Mouse (Mus musculus) T-helper 1 cell (primary cell): ENCODE data around the gene Ppil1.

Experiments used
- in situ Hi-C: fragments of 300-600 bp; cut with MboI, MseI; formaldehyde crosslinking; loops from one replicate; pipeline ENCODE4 v1.15.1; 2025; ENCODE audit warnings: high pct_unique_total_duplicates

The Ppil1 gene

DNA sequence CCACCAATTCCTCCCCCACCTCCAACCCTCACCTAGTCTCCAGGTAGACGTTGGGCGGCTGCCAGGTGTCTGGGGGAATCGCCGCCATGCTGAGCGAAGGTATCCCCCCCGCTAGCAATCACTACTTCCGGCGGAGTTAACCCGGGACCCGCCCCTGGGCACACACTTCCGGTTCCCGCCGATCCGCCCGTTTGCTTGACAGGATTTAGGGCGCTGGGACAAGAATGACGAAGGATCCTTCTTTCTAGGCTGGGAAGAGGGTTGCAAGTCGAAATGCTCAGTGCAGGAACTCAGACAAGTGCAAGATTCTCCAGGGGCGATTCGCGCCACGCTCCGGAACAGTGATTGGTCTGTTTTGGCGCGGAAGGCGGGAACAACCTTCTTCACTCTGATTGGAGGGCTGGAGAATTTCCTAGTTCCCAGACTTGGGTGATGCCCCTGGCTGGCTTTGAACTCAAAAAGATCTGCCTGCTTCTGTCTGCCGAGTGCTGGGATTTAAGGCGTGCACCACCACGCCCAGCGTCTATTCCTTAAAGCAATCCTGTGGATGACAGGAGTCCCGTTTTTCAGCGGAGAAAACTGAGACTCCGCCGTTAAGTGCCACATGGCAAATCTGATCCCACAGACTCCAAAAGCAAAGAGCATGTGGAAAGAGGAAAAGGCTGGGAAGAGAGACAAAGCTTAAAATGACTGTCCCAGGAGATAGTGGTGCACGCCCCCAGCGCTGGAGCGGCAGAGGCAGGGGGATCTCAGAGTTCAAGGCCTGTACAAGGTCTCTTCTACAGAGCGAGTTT lies at the start of gene Ppil1:
Gene Ppil1 (minus strand): TSS at position 347 of the 794 bp plus-strand sequence.
- in situ Hi-C loops = no loop called here

DNA sequence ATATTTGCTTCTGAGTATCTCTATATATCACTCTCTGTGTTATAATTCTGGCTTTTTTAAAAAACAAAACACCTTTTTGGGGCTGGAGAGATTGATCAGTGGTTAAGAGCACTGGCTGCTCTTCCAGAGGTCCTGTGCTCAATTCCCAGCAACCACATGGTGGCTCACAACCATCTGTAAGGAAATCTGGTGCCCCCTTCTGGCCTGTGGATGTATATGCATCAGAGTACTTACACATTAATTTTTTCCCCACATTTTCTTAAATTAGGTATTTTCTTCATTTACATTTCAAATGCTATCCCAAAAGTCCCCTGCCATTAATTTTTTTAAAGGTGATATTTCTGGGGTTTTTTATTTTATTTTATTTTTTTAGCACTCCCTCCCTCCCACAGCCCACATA lies 49.3 kb upstream of the Ppil1 start:
- in situ Hi-C loops = loop anchor here (5.0 kb wide), 1 partner anchor 709 kb away; no protein-coding TSS in a partner anchor

DNA sequence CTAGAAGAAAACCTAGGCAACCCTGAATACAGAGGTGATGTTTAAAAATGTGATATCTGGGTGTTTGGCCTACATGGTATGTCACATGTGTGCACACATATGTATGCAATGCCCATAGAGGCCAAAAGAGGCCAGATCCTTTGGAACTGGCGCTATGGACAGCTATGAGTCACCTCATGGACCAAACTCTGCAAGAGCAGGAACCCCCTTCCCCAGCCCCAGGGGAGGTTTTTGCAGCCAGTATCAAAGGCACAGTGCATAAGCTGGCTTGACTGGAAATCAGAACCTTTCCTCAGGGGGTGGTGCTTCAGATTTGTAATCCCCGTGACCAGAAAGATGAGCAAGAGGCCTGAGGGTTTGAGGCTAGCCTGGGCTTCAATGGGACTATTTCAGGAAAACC lies 48.1 kb upstream of the Ppil1 start:
- in situ Hi-C loops = loop anchor here (5.0 kb wide), 1 partner anchor 710 kb away; no protein-coding TSS in a partner anchor

DNA sequence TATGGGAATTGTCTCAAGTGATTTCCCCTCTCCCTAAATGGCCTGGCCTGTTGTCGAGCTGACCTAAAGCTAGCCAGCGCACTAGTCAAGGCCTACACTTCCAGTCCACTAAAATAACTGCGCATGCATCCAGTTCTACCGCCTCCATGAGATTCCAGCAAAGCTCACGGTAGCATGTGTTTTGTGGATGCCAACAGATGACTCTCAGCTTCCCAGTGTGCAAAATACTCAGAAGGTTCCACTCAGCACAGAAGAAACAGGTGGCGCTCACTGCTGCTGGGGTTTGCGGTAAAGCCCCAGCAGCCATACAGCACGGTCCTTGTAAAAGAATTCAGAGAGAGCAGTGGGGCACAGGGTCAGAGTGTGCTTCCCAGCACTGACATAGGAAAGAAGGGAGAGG lies 47.6 kb upstream of the Ppil1 start:
- in situ Hi-C loops = loop anchor here (5.0 kb wide), 1 partner anchor 711 kb away; no protein-coding TSS in a partner anchor

DNA sequence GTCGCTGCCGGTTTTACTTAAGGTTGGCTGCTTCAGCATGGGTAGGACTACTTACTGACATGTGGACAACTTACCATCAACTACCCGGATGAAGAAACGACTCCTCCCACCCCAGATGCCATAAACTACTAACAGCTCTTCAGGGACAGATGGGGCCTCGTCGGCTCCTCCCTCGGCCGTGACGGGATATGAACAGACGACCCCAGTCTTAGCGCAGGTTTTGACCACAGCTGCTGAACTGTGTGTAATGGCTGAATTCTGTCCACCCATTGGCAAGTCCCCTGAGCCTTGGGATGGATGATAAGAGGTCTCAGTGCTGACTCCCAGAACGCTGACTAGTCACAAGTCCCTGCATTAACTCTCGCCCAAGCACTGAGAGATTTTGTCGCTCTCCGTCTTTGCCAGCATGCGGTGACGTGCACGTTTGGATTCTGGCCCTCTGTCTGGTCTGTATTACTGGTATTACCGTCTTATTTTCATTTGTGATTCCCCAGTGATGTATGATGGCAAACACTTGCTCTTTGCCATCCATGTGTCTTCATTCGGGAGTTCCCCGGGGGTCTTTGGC lies 46.2 kb upstream of the Ppil1 start:
- in situ Hi-C loops = loop anchor here (5.0 kb wide), 1 partner anchor 712 kb away; no protein-coding TSS in a partner anchor

DNA sequence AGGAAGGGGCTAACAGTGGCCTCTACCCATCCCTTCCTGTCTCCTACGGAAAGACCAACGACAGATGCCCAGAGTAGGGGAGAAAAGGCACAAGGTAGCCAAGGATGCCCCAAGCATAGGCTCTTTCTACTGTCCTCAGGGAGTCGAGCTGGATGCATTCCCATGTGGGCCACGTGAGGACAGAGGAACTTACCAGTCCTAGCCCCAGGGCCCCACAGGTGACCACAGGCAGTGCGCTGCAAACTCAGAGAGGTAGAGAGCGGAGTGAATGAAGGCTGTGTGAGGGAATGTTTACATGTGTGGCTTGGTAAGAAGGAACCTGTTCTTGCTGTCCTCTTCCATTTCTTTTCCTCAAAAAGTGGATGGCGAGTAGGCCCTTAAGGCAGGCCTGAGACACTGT lies 41.9 kb upstream of the Ppil1 start:
- in situ Hi-C loops = no loop called here

DNA sequence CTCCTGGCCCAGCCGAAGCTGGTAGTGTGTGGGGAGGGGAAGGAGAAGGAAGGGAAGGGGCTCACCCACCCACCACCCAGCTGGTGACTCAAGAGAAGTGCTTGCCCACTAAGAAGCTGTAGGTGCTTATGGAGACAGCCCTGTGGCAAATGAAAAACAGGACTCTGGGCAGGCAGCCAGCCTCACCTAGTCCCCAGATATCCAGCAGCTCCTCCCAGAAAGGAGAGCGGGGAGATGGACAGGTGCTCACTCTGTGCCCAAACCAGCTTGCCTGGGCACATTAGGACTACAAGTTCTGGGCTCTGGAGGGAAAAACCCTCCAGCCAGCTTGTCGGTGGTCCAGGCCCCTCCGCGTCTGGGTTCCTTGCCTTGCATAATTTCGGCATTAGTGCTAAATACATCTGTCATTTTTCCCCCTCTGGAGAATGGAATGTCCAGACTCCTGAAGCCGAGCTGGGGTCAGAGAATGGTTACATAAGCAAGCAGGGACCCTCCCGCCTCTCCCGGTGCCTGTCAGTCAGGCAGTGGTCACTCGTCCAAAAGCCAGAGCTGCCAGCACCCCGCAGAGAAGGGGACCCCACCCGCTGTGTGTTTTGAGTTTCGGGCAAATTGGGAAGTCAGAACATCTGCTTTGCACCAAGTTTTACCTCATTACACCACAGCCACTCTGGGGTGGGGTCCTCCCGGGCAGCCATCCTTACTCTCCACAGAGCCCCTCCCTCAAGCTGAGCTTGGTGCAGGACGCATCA lies 41.2 kb upstream of the Ppil1 start:
- in situ Hi-C loops = no loop called here

DNA sequence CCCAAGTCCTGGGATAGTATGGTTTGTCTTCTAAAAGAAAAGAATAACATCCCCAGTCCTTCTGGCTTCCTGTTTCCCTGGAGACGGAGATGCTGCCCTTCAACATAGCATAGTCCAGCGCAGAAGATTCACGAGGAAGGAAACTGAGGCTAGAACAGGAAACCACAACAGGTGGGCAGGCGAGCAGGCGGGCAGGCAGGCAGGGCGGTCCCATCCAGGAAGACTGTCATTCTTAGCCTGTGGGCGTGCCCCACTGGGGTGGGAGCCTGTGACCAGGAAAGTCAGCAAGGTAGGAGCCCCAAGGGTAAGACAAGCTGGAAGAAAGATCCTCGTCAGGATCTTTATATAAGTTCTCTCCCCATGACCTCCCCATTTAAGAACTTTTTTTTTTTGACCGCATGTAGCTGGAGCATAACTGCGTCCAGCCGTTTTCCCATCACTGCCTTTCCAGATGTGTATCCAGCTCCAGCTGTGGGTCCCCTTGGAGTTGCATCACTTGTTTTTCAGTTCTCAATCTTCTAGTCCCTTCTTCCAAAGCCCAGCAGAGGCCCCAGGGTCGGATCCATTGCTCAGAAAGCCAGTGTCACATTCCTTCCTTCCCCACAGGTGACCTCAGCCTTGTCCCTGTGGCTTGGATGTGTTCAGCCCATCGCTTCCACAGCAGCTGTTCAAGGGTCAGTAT lies 40.5 kb upstream of the Ppil1 start:
- in situ Hi-C loops = no loop called here

DNA sequence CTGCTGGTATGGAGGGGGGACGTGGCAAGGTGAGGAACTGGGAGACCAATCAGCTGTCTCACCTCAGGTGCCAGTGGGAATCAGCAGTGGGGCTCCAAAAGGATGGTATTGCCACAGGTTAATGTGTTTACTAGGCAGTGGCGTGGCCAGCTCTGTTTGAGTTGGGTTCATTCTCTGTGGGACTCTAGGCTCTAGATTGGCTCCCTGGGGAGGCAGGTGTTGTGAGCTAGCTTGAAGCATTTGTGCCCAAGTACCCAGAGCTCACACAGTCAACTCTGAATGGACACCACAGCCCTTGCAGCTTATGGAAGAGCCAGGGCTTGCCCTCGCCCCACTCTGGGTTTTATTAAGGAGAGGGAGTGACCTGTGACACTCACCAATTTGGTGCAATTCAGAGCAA lies 39.9 kb upstream of the Ppil1 start:
- in situ Hi-C loops = no loop called here

DNA sequence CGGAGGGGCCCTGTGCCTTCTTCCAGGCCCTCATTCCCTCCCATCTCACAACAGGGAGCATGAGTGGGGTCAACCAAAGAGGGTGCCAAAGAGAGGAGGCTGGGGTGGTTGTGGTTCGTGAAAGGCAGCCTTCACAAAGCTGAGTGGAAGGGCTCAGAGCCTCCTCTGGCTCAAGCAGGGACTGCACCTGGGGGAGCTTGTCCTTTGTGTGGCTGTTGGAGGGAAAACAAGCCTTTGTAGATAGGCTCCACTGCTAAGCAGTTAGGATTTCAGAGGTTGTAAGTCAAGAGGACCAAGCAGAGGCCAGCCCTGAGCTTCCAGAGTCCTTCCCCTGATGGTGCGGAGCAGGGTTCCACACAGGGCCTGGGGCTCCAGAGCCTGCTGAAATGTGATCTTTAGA lies 39.1 kb upstream of the Ppil1 start:
- in situ Hi-C loops = no loop called here

DNA sequence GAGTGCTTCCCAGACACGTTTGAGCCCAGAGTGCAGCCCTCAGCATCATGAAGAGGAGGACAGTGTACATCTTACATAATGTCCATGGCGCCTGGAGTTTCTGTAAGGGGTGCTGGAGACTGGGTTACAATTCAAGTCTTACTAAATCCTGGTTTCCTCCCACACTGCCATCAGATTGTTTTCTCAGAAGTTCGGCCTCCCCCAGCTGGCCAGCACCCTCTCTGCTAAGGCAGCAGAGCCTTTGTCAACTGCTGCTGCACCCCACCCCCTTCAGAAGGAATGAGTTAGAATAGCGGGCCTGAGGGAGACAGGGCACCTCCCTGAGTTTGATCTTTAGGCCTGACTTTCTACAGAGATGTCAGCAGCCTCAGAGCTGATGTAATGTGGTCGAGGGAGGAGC lies 38.2 kb upstream of the Ppil1 start:
- in situ Hi-C loops = no loop called here

DNA sequence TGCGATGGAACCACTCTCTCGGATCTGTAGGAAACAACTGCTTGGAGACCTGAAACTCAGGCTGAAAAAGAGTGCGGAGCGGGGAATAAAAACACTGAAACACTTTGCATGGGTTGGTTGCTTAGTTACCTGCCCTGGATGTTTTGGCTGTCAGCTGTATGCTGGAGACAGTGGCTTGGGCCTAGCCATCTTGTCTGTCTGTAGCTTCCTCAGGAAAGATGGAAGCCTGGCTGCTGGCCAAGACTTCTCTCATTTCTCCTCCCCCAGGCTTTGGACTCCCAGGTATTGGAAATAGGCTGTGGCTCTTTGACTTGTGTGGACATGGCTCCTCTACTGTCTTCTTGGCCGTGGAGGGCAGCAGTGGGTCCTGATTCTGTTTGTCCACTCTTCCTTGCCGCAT lies 37.4 kb upstream of the Ppil1 start:
- in situ Hi-C loops = no loop called here

DNA sequence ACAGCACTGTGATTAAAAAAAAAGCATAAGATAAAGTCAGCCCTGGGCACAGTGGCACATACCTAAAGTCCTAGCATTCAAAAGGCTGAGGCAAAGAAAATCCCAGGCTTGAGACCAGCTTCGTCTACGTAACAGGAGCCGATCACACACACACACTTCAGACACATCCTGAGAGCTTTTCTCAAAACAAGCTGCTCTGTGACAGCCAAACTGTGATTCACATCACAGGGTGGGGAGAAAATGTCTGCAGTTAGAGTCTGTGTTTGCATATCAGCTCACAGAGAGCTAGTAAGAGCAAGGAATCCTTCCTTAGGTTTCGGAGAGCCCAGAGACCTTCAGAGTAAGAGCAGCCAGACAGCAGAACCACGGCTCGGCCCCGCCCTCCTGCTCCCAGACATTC lies 36.9 kb upstream of the Ppil1 start:
- in situ Hi-C loops = no loop called here

DNA sequence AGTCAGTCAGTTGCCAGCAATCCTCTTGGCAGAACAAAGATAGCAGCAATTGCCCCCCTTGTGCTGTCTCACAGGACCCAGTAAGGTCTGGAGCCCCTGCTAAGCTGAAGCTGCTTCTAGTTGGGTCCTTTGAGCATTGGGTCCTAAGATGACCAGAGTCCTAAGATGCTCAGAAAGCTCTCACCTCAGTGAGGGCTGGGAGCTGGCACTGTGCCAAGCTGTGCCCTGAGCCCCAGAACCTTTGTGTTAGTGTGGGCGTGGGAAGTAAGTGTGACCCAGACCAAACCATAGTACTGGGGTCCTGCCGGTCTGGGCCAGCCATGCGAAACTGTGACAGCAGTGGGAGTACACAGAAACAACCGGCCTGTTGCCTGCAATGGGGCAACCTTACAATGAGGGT lies 35.3 kb upstream of the Ppil1 start:
- in situ Hi-C loops = no loop called here

DNA sequence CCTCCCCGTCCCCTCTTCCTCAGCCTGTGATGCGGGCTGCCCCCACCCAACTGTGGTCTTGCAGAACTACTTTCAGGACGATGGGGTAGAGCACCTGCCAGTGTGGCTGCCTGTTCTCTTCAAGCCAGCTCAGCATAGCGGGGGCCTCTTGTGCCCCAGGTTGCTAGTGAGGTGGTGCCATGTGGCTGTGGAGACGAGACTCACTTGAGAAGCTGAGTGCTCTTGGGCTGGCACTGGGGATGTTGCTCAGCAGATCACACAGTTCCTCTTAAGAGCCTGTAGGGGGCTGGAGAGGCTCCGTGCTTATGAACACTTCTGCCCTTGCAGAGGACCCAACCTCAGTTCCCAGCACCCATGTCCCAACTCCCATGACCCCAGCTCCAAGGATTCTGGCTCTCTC lies 33.8 kb upstream of the Ppil1 start:
- in situ Hi-C loops = no loop called here

DNA sequence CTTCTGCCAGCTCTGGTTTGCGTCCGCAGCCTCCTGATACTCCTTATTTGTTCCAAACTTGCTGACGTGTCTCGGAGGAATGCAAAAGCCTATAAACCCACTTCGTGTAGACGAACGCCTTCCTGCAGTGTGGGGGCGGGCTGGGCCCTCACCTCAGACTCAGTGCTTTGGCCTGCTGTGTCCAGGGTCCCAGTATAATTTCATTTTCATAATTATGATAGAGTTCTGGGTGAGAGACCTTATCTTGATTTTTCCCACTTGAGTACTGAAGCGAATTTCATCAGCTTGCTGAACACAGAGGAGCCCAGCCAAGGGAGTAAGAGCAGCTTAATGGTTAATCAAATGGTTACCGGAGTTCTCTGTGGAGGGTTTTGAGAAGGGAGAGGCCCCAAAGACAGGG lies 33.3 kb upstream of the Ppil1 start:
- in situ Hi-C loops = no loop called here

DNA sequence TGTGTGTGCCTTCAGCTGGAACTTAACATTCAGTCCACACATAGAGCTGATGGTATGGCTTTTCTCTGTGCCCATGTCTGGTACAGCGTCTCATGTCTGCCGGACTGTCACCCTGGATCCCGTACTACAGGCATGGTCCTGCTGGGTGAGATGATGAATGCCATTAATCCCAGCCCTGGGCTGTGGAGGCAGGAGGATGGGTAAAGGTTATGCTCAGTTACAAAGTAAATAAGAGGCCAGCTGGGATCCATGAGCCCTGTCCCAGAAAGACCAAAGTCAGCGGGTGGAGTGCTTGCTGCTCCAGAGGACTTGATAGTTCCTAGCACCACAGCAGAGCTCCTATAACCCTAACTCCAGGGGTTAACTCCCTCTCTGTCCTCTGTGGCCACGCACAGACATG lies 31.8 kb upstream of the Ppil1 start:
- in situ Hi-C loops = no loop called here

DNA sequence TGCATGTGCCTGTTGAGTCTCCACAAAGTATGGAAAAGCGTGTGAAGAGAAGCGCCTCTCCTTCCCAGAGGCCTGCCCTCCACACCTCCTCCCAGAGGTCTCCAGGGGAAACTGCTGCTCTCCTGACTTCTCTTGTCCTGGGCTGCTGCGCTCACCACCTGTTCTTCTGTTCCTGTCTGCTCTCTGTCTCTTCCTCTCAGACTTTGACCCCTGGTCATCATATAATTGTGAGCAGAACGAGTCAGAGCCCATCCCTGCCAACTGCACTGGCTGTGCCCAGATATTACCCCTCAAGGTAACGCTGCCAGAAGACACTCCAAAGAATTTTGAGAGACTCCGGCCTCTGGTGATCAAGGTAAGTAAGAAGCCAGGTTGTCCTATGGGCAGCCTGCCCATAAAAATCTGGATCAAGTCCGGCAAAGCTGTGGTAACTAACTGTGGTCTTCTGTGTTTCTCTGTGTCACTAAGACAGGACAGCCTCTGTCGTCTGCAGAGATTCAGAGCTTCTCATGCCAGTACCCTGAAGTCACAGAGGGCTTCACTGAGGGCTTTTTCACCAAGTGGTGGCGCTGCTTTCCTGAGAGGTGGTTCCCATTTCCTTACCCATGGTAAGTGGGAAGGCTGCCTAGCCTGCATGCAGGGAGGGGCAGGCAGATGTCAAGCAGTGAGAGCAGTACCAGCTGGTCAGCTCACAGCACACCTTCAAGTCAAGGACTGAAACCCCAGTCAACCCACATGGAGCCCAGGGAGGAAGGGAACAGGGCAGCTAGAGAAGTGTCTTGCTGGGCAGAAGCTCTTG lies 30.0 kb upstream of the Ppil1 start:
- in situ Hi-C loops = no loop called here

DNA sequence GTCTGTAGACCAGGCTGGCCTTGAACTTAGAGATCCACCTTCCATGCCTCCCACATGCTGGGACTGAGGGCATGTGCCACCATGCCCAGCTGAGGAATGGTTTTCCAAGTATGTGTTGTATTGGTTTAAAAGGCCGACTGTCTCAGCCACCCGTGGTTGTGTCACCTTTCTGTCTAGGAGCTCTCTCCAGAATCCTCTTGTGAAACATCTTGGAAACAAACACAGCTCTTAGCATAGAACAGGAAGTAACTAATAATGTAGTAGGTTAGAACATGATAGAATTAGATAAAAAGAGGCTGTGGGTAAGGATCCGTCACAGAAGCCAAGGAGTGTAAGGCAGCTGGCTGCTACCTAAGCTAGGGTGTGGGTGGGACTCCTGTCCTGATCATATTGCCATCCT lies 29.0 kb upstream of the Ppil1 start:
- in situ Hi-C loops = no loop called here

DNA sequence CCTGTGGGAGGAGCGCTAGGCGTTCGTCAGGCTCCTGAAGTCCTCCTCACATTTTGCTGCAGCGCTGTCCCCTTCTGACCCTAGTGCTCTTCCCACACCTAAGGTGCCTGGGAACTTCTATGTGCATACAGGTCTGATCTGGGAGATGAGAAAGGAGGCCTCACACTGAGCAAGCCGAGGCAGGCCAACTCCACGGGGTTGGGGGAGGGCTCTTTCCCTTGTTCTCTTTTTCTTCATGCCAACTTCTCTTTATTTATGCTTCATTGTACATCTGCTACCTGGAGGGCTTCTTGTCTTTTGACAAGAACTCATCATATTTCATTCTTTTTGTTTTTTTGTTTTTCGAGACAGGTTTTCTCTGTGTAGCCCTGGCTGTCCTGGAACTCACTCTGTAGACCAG lies 27.8 kb upstream of the Ppil1 start:
- in situ Hi-C loops = no loop called here

DNA sequence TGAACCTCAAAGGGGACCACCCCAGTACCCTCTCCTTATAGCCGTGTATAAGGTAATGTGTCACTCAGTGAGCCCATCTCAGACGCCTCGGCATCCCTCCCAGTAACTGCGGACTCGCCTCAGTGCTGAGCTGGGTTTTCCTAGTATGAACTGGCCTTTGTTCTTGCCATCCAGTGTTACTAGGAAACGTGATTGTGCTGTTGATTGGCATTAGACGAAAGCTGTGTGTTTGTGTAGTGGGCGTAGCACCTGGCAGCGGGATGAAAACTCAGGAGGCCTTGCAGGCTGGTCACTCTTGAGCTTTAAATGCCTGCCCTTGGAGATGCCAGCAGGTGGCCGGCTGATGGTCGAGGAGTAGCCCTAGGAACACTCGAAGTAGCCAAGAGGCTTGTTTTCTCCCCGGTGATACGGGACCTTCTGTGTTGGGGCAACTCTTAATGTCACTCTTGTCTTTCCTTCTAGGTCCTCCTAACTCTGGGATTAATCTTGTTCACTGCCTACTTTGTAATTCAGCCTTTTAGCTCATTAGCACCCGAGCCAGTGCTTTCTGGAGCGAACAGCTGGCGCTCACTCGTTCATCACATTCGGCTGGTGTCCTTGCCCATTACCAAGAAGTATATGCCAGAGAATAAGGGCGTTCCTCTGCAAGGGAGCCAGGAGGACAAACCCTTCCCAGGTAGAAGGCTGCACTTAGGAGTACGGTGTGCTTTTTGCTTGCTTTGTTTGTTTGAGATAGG lies 18.4 kb upstream of the Ppil1 start:
- in situ Hi-C loops = no loop called here
